21 mouse cellular contexts compared by ENCODE assay signal in genomic region chr1:59571502-59571901, GRCm38 (mm10). TPM values are rescaled to one million over a fixed set of nuclear protein-coding genes. Genes with fewer than 3 reads are reported as not detected.
"Had no signal": no experiment of that assay in that cellular context is flagged by ENCODE, and none has a peak within 500 bp of the region (broad histone marks: within the 10 kb centered on the region; RNA-seq: fewer than 3 reads in every experiment).

No protein-coding gene starts in this region.

- H3K9ac ChIP-seq: liver, embryonic 14.5 days; liver, postnatal 0 days; lung, embryonic 14.5 days; midbrain, embryonic 12.5 days; midbrain, embryonic 15.5 days; neural tube, embryonic 13.5 days had no signal

- H3K4me2 ChIP-seq: liver, embryonic 11.5 days; lung, embryonic 14.5 days; midbrain, embryonic 12.5 days; midbrain, embryonic 15.5 days; neural tube, embryonic 13.5 days had no signal

- H3K27me3 ChIP-seq: midbrain, embryonic 15.5 days; neural tube, embryonic 13.5 days had no signal

- H3K27ac ChIP-seq: kidney, postnatal 0 days; layer of hippocampus, adult 2 months; liver, embryonic 14.5 days; midbrain, embryonic 12.5 days; midbrain, embryonic 15.5 days; neural tube, embryonic 13.5 days had no signal

- DNase-seq: kidney, adult 18-20 months; kidney, postnatal 25 days; layer of hippocampus, adult 9-11 months; liver, postnatal 0 days; lung, embryonic 14.5 days; lung, postnatal 10 days; lung, postnatal 36 days; retina, postnatal 1 day; right cerebral cortex, postnatal 25 days; thymus, adult 18-20 months; thymus, postnatal 14 days; thymus, postnatal 4 days had no signal

- H3K9me3 ChIP-seq: midbrain, embryonic 12.5 days; midbrain, embryonic 15.5 days; neural tube, embryonic 13.5 days had no signal

- ATAC-seq: liver, postnatal 0 days; midbrain, embryonic 15.5 days had no signal

- H3K36me3 ChIP-seq: midbrain, embryonic 12.5 days; midbrain, embryonic 15.5 days; neural tube, embryonic 13.5 days had no signal

- H3K4me3 ChIP-seq: layer of hippocampus, adult 2 months; midbrain, embryonic 12.5 days; midbrain, embryonic 15.5 days; neural tube, embryonic 13.5 days had no signal

RNA-seq across cellular contexts. Expression of gene Gm973, which starts 55.4 kb away (rescaled TPM):
- total RNA-seq: neutrophil, adult 5-6 weeks had no signal
- polyA plus RNA-seq: liver, postnatal 0 days; lung, embryonic 14.5 days; spleen, adult 2 months had no signal
